Mouse (Mus musculus): ENCODE data around the gene Car8. TPM values are rescaled to one million over a fixed set of nuclear protein-coding genes. Genes with fewer than 3 reads are reported as not detected.

The Car8 gene
- 1.2 and 1.4 TPM in 2 replicates for polyA plus RNA-seq (2016; fragmentation: Nextera tagmentation; extraction: Ambion mirVana)

DNA sequence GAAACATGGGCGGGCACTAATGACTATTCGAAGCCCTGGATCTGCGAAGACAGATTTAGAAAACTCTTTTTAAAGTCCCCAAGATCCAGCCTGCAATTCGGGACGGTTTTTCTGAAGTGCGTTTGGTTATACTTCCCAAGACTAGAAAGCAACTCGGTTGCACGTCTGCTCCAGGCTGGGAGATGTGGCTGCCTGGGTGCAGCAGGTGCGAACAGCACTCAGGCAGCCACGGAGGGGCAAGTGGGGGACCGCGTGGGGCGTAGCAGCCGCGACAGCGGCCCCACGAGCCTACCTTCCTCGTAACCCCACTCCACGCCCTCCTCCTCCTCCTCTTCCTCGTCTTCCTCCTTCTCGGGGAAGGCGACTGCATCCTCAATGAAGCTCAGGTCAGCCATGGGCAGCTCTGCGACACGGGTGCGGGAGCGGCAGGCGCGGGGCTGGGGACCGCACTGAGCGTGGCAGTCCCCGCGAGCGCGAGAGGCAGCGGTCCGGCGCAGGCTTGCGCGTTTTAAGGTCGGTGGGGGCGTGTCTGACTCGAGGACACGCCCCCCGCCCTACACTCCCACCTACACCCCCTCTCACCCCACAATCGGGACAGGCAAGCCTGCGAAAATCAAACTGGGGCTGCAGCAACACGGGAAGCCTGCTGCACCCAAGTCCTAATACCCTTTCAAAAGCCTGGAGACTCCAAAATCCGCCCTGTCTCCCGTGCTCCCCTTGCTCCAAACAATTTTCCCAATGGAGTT lies at the start of gene Car8:
TSS of gene Car8 (minus strand) at position 482 of the 746 bp plus-strand sequence.
- Histone ChIP-seq H3K9ac (peak within 1 kb of the TSS; percentile 61), H3K27me3 (replicated peaks) (no peaks in the 10 kb centered on the region; the same call in 1 of the 2 replicates), H3K4me1 (peaks cover 6% of the 10 kb centered on the region; the same call in 1 of the 2 replicates), H3K36me3 (no peaks in the 10 kb centered on the region), H3K9me3 (no peaks in the 10 kb centered on the region), H3K4me3 (peak within 1 kb of the TSS; percentile 64), H3K4me2 (replicated peaks) (peak within 1 kb of the TSS; percentile 100), H3K27ac (no peak within 1 kb of the TSS)
- peak; percentile 91 for ATAC-seq (ENCODE audit: low FRiP score, low read depth)
- 1% methylated on average over 49 of the region's 49 CpGs for WGBS

DNA sequence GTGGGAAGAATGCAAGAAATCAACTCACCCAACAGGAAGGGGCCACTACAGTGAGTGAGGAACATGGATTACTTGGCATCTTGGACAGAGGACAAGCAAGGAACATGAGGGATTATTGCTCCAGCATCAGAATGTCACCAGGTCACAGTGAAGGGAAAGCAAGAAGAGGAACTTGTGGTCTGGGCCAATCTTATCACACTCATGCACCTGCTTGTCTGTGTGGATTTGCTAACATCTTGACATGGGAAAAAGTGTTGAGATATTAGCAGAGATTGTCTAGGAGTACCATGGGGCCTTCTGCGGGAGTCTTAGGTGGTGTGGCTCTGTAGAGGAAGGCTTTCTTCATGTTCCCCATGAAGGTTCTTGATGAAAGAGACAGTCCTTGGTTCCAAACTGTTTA lies 46.1 kb upstream of the Car8 start:
- Histone ChIP-seq H3K9me3 (no peaks in the 10 kb centered on the region), H3K27ac (no peak overlapping the region), H3K36me3 (no peaks in the 10 kb centered on the region), H3K9ac (no peak overlapping the region), H3K4me1 (no peaks in the 10 kb centered on the region), H3K4me2 (replicated peaks) (no peak overlapping the region), H3K4me3 (no peak overlapping the region), H3K27me3 (replicated peaks) (no peaks in the 10 kb centered on the region)
- no peak for ATAC-seq (ENCODE audit: low FRiP score, low read depth)
- 100% methylated on average over 1 of the region's 1 CpGs for WGBS

DNA sequence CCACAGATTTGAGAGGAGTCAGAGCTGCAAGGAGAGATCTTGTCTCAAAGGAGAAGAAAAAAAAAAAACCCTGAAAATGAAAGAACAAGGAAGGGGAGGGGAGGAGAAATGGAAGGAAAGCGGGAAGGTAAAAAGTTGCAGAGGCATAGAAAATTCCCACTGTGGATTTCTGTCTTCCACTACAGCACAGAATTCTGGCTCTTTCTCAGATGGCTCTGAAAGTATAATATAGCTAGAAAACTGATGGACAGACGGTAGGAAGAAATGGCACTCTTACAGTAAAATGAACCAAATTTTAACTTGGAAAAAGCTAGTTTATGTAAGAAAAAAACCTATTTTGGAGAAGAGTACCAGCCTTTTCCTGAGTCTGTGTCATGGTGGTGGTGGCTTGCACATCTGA lies 39.3 kb upstream of the Car8 start:
- no peaks in the 10 kb centered on the region for H3K9me3 ChIP-seq
- H3K4me1 ChIP-seq: no peaks in the 10 kb centered on the region
- H3K36me3 ChIP-seq: no peaks in the 10 kb centered on the region
- no peak for ATAC-seq (ENCODE audit: low FRiP score, low read depth)
- 98% methylated on average over 2 of the region's 2 CpGs for WGBS
- no peaks in the 10 kb centered on the region for H3K27me3 ChIP-seq (replicated peaks)
- H3K4me2 ChIP-seq (replicated peaks): no peak overlapping the region
- no peak overlapping the region for H3K9ac ChIP-seq
- no peak overlapping the region for H3K27ac ChIP-seq
- no peak overlapping the region for H3K4me3 ChIP-seq

DNA sequence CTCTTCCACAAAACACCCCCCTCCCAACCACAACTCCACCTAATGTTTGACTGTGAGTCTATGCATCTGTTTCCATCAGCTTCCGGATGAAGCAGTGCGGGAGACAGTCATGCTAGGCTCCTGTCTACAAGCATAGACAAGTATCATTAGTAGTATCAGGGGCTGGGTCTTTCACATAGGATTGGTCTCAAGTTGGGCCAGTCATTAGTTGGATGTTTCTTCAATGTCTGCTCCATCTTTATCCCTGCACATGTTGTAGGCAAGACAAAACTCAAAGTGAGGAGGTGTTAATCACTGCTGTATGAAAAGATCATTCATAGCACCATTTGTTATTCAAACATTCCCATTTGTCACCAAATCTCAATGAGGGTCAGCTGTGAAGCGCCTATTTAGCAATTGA lies 11.0 kb upstream of the Car8 start:
- H3K4me3 ChIP-seq: no peak overlapping the region
- WGBS: 90% methylated on average over 3 of the region's 3 CpGs
- no peak overlapping the region for H3K4me2 ChIP-seq (replicated peaks)
- H3K9ac ChIP-seq: no peak overlapping the region
- H3K36me3 ChIP-seq: no peaks in the 10 kb centered on the region
- H3K4me1 ChIP-seq: no peaks in the 10 kb centered on the region
- ATAC-seq (ENCODE audit: low FRiP score, low read depth): no peak
- no peaks in the 10 kb centered on the region for H3K9me3 ChIP-seq
- H3K27ac ChIP-seq: no peak overlapping the region
- H3K27me3 ChIP-seq (replicated peaks): no peaks in the 10 kb centered on the region

DNA sequence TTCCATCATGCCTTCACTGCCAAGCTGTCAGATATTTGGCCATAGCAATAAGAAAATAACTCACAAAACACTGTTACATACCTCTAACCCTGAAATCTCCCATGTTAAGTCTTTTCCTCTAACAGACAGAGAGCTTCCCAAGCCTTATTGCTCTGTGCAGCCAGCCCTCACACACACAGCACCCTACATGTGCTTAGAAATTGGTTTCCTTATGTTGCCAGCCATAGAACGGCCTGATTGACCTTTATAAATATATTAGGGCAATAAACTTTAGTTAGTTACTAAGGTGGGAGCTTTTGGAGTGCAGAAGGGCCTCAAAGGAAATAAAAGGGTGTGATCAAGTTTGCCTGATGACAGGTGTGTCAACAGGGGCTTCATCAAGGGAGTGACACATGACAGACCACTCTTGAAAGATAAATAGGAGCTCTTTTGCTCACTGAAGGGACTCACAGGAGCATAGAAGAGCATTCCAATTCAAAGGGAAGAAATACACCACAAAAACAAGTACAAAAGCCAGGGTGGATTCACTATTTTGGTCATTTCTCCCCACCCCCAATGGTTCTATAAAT lies 6.7 kb upstream of the Car8 start:
- Histone ChIP-seq H3K4me3 (no peak overlapping the region), H3K4me1 (no peaks in the 10 kb centered on the region), H3K9me3 (no peaks in the 10 kb centered on the region), H3K9ac (no peak overlapping the region), H3K27ac (no peak overlapping the region), H3K36me3 (no peaks in the 10 kb centered on the region), H3K27me3 (replicated peaks) (no peaks in the 10 kb centered on the region), H3K4me2 (replicated peaks) (no peak overlapping the region)
- WGBS: 26% methylated on average over 1 of the region's 1 CpGs
- ATAC-seq (ENCODE audit: low FRiP score, low read depth): no peak

DNA sequence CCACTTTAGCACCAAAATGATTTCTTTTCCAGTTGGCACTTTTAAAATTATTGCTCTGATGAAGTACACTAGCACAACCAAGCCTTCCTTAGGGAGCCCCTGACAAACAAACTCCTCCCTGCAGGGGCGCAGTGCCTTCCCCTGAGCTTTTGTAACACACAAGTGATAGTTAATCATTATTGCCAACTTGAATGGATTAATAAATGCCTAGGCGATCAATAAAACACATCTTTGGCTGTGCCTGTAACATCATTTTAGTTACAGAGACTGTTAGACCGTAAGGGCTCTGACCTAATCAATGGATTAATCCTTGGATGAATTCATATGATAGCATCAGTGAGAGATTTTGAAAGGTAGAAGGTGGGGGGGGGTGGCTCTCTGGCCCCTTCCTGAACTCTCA lies 6.2 kb upstream of the Car8 start:
- no peak overlapping the region for H3K4me2 ChIP-seq (replicated peaks)
- no peak overlapping the region for H3K4me3 ChIP-seq
- no peaks in the 10 kb centered on the region for H3K4me1 ChIP-seq
- no peak overlapping the region for H3K9ac ChIP-seq
- H3K27me3 ChIP-seq (replicated peaks): no peaks in the 10 kb centered on the region
- H3K27ac ChIP-seq: no peak overlapping the region
- H3K36me3 ChIP-seq: no peaks in the 10 kb centered on the region
- WGBS: 47% methylated on average over 3 of the region's 3 CpGs
- no peaks in the 10 kb centered on the region for H3K9me3 ChIP-seq
- ATAC-seq (ENCODE audit: low FRiP score, low read depth): no peak

DNA sequence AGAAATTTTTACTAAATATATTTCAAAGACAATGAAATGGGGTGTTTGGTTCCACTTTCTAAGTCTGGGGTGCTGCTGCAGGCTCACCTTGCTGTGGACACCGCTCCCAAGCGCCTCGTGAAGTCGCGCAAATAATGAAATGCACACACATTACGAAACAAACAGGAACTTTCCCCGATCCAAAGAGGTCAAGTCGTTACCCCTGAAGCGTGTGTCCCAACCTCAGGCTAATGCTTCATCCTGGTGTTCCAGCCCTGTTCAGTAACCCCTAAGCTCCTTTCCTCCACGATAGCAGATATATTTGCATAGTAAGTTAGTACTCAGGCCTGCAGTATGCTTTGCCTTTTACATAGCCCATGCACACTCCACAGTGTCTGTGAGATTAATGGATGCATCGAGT lies 858 bp upstream of the Car8 start:
- no peak for ATAC-seq (ENCODE audit: low FRiP score, low read depth)
- Histone ChIP-seq H3K4me3 (no peak overlapping the region), H3K27me3 (replicated peaks) (no peaks in the 10 kb centered on the region; the same call in 1 of the 2 replicates), H3K4me1 (peaks cover 6% of the 10 kb centered on the region; the same call in 1 of the 2 replicates), H3K9ac (no peak overlapping the region), H3K27ac (no peak overlapping the region), H3K9me3 (no peaks in the 10 kb centered on the region), H3K4me2 (replicated peaks) (no peak overlapping the region), H3K36me3 (no peaks in the 10 kb centered on the region)
- 64% methylated on average over 11 of the region's 11 CpGs for WGBS

DNA sequence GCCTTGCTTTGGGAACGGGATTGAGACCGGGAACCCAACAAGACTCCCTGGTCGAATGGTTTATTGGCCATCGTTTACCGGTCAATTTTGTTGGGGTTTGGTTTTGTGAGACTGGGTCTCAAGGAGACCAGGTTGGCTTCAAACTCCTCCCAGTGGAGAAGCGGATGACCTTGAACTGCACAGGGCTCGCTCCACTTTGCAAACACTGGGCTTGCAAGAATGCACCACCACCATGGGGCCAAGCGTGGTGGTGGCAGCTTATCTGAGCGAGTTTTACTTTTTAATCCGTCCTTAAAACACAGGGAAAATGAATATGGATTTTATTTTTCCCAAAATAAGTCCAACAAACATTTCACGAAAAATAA lies 447 bp upstream of the Car8 start:
- Histone ChIP-seq H3K4me1 (peaks cover 6% of the 10 kb centered on the region; the same call in 1 of the 2 replicates), H3K36me3 (no peaks in the 10 kb centered on the region), H3K4me2 (replicated peaks) (peak overlapping the region; percentile 100), H3K27me3 (replicated peaks) (no peaks in the 10 kb centered on the region; the same call in 1 of the 2 replicates), H3K27ac (no peak overlapping the region), H3K9ac (no peak overlapping the region), H3K4me3 (peak overlapping the region; percentile 64), H3K9me3 (no peaks in the 10 kb centered on the region)
- 19% methylated on average over 11 of the region's 11 CpGs for WGBS
- peak; percentile 69 for ATAC-seq (ENCODE audit: low FRiP score, low read depth)

DNA sequence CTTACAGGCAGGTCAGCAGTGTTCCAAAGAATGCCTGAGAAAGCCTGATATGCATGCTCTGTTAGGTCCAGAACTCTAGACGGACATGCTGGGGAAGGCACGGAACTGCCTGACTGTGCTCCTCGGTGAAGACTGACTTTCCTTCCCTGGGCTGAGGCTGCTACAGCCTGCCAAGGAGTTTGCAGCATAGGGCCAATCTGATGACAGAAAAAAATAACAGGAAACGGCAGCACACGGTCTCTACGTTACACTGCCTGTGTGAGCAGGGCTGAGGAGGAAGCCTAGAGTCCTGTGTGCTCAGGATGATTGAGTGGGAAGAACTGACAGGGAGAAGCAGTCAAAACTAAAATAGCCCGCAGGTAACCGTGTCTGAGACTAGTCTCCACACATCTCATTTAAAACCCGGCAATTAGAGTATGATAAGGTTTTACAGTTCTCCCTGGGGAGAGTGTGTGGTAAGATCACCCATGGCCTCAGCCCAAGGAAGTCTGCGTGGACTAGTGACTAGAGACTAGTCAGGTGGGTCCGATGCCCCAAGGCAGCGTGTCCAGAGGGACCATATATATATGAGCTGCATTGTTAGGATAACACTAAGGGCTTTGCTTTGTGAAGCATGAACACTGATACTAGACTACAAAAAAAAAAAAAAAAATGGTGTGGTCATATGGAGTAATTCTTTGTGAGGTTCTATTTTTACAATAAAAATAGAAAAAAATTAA lies 6.3 kb downstream of the Car8 start:
- Histone ChIP-seq H3K4me2 (replicated peaks) (no peak overlapping the region), H3K27ac (no peak overlapping the region), H3K4me1 (no peaks in the 10 kb centered on the region), H3K9ac (no peak overlapping the region), H3K36me3 (no peaks in the 10 kb centered on the region), H3K4me3 (no peak overlapping the region), H3K9me3 (no peaks in the 10 kb centered on the region), H3K27me3 (replicated peaks) (no peaks in the 10 kb centered on the region)
- WGBS: 78% methylated on average over 12 of the region's 12 CpGs
- no peak for ATAC-seq (ENCODE audit: low FRiP score, low read depth)

DNA sequence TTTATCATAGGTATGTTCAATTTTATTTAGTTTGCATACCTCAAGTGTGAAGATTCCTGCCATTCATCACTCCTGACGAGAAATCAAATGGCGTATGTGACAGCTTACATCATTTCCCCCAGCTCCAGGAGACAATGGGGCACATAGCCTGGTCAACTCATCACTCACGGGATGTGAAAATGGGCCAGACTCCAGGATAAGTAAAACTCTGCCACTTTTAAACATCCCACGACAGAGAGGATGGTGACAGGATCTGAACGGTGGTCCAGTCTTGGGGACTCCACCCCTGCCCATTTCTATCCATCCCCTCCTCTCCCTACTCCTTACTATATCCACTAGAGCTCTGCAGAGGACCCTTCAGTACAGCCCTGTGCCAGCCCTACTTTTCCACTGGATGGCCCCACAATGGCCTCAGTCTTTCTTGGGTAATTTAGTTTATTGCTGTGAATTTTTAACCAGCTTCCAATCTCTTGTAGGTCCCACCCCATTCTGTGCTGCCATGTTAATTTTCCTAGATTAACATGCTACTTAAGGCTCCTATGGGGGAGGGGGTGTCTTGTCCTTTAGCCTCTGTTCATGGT lies 7.5 kb downstream of the Car8 start:
- Histone ChIP-seq H3K9ac (no peak overlapping the region), H3K4me2 (replicated peaks) (no peak overlapping the region), H3K36me3 (no peaks in the 10 kb centered on the region), H3K9me3 (no peaks in the 10 kb centered on the region), H3K27ac (no peak overlapping the region), H3K4me1 (no peaks in the 10 kb centered on the region), H3K4me3 (no peak overlapping the region), H3K27me3 (replicated peaks) (no peaks in the 10 kb centered on the region)
- ATAC-seq (ENCODE audit: low FRiP score, low read depth): no peak
- 89% methylated on average over 5 of the region's 5 CpGs for WGBS

DNA sequence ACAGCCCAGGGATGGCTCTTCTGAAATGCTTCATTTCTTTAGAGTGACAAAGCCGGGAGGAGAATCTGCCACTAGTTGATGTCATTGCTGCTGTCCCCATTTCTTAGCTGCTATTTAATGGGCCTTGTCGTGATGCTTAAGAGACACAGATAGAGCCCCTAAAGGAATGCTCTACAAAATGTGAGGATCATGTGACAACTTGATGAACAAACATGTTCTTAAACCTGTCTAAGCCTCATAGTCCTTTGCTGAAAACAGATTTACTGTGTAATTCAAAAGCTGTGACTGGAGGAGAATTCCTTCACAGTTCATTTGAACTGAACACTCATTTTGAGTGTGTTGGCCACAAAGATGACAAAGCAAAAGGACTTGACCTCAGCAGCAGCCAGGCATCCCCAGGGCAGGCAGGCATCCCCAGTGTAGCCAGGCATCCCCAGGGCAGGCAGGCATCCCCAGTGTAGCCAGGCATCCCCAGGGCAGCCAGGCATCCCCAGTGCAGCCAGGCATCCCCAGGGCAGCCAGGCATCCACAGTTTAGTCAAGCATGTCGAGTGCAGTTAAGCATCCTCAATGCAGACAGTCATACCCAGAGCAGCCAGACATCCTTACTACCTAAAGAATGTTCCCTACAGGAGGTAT lies 9.1 kb downstream of the Car8 start:
- WGBS: 37% methylated on average over 3 of the region's 3 CpGs
- H3K27ac ChIP-seq: no peak overlapping the region
- no peaks in the 10 kb centered on the region for H3K36me3 ChIP-seq
- no peaks in the 10 kb centered on the region for H3K4me1 ChIP-seq
- H3K4me2 ChIP-seq (replicated peaks): no peak overlapping the region
- H3K9ac ChIP-seq: no peak overlapping the region
- ATAC-seq (ENCODE audit: low FRiP score, low read depth): no peak
- no peaks in the 10 kb centered on the region for H3K27me3 ChIP-seq (replicated peaks)
- no peak overlapping the region for H3K4me3 ChIP-seq
- no peaks in the 10 kb centered on the region for H3K9me3 ChIP-seq

DNA sequence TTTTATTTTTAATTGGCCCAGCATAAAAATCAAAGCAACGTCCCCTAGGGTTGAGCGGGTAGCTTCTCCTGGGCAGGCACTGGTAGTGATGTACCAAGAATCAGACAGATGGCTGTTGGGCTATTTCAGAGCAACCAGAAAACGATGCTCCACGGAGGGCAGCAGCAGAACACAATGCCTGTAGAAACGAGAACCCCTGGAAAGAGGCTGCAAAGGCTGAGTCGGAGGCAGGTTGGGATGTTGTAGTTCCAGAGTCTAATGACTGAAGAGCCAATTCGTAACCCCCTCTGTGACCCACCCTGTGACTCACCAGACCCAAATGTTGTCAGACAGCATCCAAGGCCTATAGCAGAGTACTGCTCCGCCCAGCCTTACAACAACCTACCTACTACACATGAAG lies 19.9 kb downstream of the Car8 start:
- Histone ChIP-seq H3K4me1 (no peaks in the 10 kb centered on the region), H3K9me3 (no peaks in the 10 kb centered on the region), H3K4me2 (replicated peaks) (no peak overlapping the region), H3K4me3 (no peak overlapping the region), H3K27ac (no peak overlapping the region), H3K36me3 (no peaks in the 10 kb centered on the region), H3K9ac (no peak overlapping the region), H3K27me3 (replicated peaks) (no peaks in the 10 kb centered on the region)
- no peak; the same call in 1 of the 2 replicates for ATAC-seq (ENCODE audit: low FRiP score, low read depth)
- 80% methylated on average over 8 of the region's 8 CpGs for WGBS

Data from neural tube, embryonic 12.5 days (tissue).